Mouse (Mus musculus) MEL (cell line): ENCODE data around the gene Nhsl2. TPM values are rescaled to one million over a fixed set of nuclear protein-coding genes. Genes with fewer than 3 reads are reported as not detected.

ENCODE experiments used
- DNase-seq: peaks from one replicate; pipeline ENCODE4 v3.0.0; 2011; ENCODE audit warnings: low read depth, low spot score
- H3K27ac ChIP-seq: 2 replicates; pipeline ENCODE4 v1.5.1; 2012; ENCODE audit warnings: low read depth, mild to moderate bottlenecking, control low read depth, low read length, moderate library complexity; ENCODE audit not compliant: control insufficient read depth
- H3K27me3 ChIP-seq, 2 experiments: fragments of 150-350 bp in 1 of 2; sonication (generic) in 1 of 2; 2 replicates each; pipeline ENCODE4 v1.6.1; 2012; ENCODE audit warnings: low read length in 2 of 2, mild to moderate bottlenecking in 2 of 2, improper control_type of control experiment in 1 of 2, moderate library complexity in 1 of 2; ENCODE audit not compliant: insufficient read depth in 2 of 2, control insufficient read depth in 1 of 2
- H3K36me3 ChIP-seq, 2 experiments: 2 replicates each; pipeline ENCODE4 v1.6.1; 2012 to 2014; ENCODE audit warnings: low read length in 2 of 2, improper control_type of control experiment in 1 of 2, inconsistent platforms in 1 of 2, mild to moderate bottlenecking in 1 of 2; ENCODE audit not compliant: insufficient read depth in 2 of 2, control insufficient read depth in 1 of 2
- H3K4me1 ChIP-seq, 2 experiments: fragments of 150-350 bp in 1 of 2; sonication (generic) in 1 of 2; 2 replicates each; pipeline ENCODE4 v1.6.1; 2012; ENCODE audit warnings: low read length in 2 of 2, improper control_type of control experiment in 1 of 2, mild to moderate bottlenecking in 1 of 2; ENCODE audit not compliant: insufficient read depth in 2 of 2, control insufficient read depth in 1 of 2
- H3K4me3 ChIP-seq, 2 experiments: fragments of 150-350 bp in 1 of 2; sonication (generic) in 1 of 2; 2 replicates each; pipeline ENCODE4 v1.5.1; 2012; ENCODE audit warnings: low read depth in 2 of 2, low read length in 2 of 2, mild to moderate bottlenecking in 2 of 2, moderate library complexity in 2 of 2, control low read depth in 1 of 2, improper control_type of control experiment in 1 of 2; ENCODE audit not compliant: control insufficient read depth in 1 of 2, insufficient read depth in 1 of 2
- H3K79me2 ChIP-seq: 2 replicates; pipeline ENCODE4 v1.6.1; 2012; ENCODE audit warnings: mild to moderate bottlenecking, low read length, moderate library complexity; ENCODE audit not compliant: control insufficient read depth, poor library complexity, insufficient read depth
- H3K9ac ChIP-seq: 2 replicates; pipeline ENCODE4 v1.6.1; 2012; ENCODE audit warnings: low read depth, mild to moderate bottlenecking, control low read depth, low read length, moderate library complexity; ENCODE audit not compliant: control insufficient read depth, poor library complexity, severe bottlenecking
- H3K9me3 ChIP-seq: fragments of 150-350 bp; sonication (generic); replicated peaks from 2 replicates; pipeline ENCODE4 v1.6.1; 2012; ENCODE audit warnings: mild to moderate bottlenecking, low read length, improper control_type of control experiment, moderate library complexity; ENCODE audit not compliant: insufficient read depth
- BHLHE40 ChIP-seq: IDR thresholded peaks from 2 replicates; pipeline ENCODE4 v1.6.1; 2012; ENCODE audit warnings: low read depth, mild to moderate bottlenecking, inconsistent platforms, low read length, improper control_type of control experiment, borderline replicate concordance
- CHD2 ChIP-seq: IDR thresholded peaks from 2 replicates; pipeline ENCODE4 v1.6.1; 2011; ENCODE audit warnings: low read length, improper control_type of control experiment
- ELF1 ChIP-seq: IDR thresholded peaks from 2 replicates; pipeline ENCODE4 v1.6.1; 2014; ENCODE audit warnings: low read depth, mild to moderate bottlenecking, inconsistent platforms, low read length, improper control_type of control experiment, moderate library complexity
- EP300 ChIP-seq, 2 experiments: IDR thresholded peaks; 2 replicates each; pipeline ENCODE4 v1.6.1; 2011; ENCODE audit warnings: improper control_type of control experiment in 2 of 2, low read length in 2 of 2, low read depth in 1 of 2, mild to moderate bottlenecking in 1 of 2
- ETS1 ChIP-seq: IDR thresholded peaks from 2 replicates; pipeline ENCODE4 v1.6.1; 2012; ENCODE audit warnings: low read depth, mild to moderate bottlenecking, inconsistent platforms, low read length, improper control_type of control experiment, moderate library complexity
- JUND ChIP-seq: IDR thresholded peaks from 2 replicates; pipeline ENCODE4 v1.6.1; 2011; ENCODE audit warnings: low read depth, mild to moderate bottlenecking, improper control_type of control experiment, low read length
- KAT2A ChIP-seq: conservative IDR thresholded peaks from 2 replicates; pipeline ENCODE4 v1.6.1; 2012; ENCODE audit warnings: low read depth, low read length, improper control_type of control experiment, inconsistent platforms
- MAZ ChIP-seq: IDR thresholded peaks from 2 replicates; pipeline ENCODE4 v1.6.1; 2012; ENCODE audit warnings: low read depth, mild to moderate bottlenecking, inconsistent platforms, low read length, improper control_type of control experiment
- MEF2A ChIP-seq: IDR thresholded peaks from 2 replicates; pipeline ENCODE4 v1.6.1; 2014; ENCODE audit warnings: low read depth, mild to moderate bottlenecking, inconsistent platforms, low read length, improper control_type of control experiment; ENCODE audit not compliant: poor library complexity, insufficient replicate concordance, severe bottlenecking; ENCODE audit errors: extremely low read depth
- MYB ChIP-seq: IDR thresholded peaks from 2 replicates; pipeline ENCODE4 v1.6.1; 2011; ENCODE audit warnings: mild to moderate bottlenecking, low read depth, low read length, improper control_type of control experiment
- MYC ChIP-seq: IDR thresholded peaks from 2 replicates; pipeline ENCODE4 v1.6.1; 2011; ENCODE audit warnings: low read depth, mild to moderate bottlenecking, low read length, improper control_type of control experiment, moderate library complexity
- NRF1 ChIP-seq: IDR thresholded peaks from 2 replicates; pipeline ENCODE4 v1.6.1; 2014; ENCODE audit warnings: low read depth, mild to moderate bottlenecking, inconsistent platforms, low read length, improper control_type of control experiment, moderate library complexity; ENCODE audit not compliant: poor library complexity, insufficient read depth, severe bottlenecking
- POLR2A ChIP-seq, 2 experiments: IDR thresholded peaks; 2 replicates each; pipeline ENCODE4 v1.6.1; 2011 to 2012; ENCODE audit warnings: low read length in 2 of 2, mild to moderate bottlenecking in 2 of 2, control low read depth in 1 of 2, improper control_type of control experiment in 1 of 2, low read depth in 1 of 2, moderate library complexity in 1 of 2; ENCODE audit not compliant: control insufficient read depth in 1 of 2, insufficient read depth in 1 of 2, poor library complexity in 1 of 2
- POLR2AphosphoS2 ChIP-seq: IDR thresholded peaks from 2 replicates; pipeline ENCODE4 v1.6.1; 2011; ENCODE audit warnings: low read length, improper control_type of control experiment
- SIN3A ChIP-seq: IDR thresholded peaks from 2 replicates; pipeline ENCODE4 v1.6.1; 2012; ENCODE audit warnings: low read length, improper control_type of control experiment, inconsistent platforms
- TBP ChIP-seq: IDR thresholded peaks from 2 replicates; pipeline ENCODE4 v1.8.0; 2011; ENCODE audit warnings: low read depth, low read length, improper control_type of control experiment
- ZC3H11A ChIP-seq: IDR thresholded peaks from 2 replicates; pipeline ENCODE4 v1.6.1; 2012; ENCODE audit warnings: low read depth, mild to moderate bottlenecking, inconsistent platforms, low read length, improper control_type of control experiment
- ZKSCAN1 ChIP-seq: IDR thresholded peaks from 2 replicates; pipeline ENCODE4 v1.6.1; 2012; ENCODE audit warnings: low read depth, mild to moderate bottlenecking, inconsistent platforms, low read length, improper control_type of control experiment, moderate library complexity
- ZMIZ1 ChIP-seq: IDR thresholded peaks from 2 replicates; pipeline ENCODE4 v1.6.1; 2012; ENCODE audit warnings: low read depth, mild to moderate bottlenecking, inconsistent platforms, low read length, improper control_type of control experiment, moderate library complexity
- ZNF384 ChIP-seq: IDR thresholded peaks from 2 replicates; pipeline ENCODE4 v1.6.1; 2012; ENCODE audit warnings: low read depth, mild to moderate bottlenecking, inconsistent platforms, low read length, improper control_type of control experiment
- polyA plus RNA-seq, 2 experiments: library from polyadenylated mRNA; stranded (reverse) in 1 of 2; unstranded in 1 of 2; fragments of >175 nt in 1 of 2; fragments of >200 nt in 1 of 2; gene quantifications; 2 replicates each; pipeline versions ENCODE4 v1.2.1 to v1.2.4; 2012; ENCODE audit warnings: low replicate concordance in 2 of 2, low read depth in 1 of 2; ENCODE audit not compliant: insufficient read length in 2 of 2, insufficient read depth in 1 of 2, missing spikeins in 1 of 2
- total RNA-seq: library from RNA; depleted of rRNA; stranded (reverse); fragments of 300-350 nt; gene quantifications from 2 replicates; pipeline ENCODE4 v1.2.3, GENCODE M21; 2012

Nhsl2 gene
- total and polyA plus RNA-seq, 3 experiments: 0.01 to 0.23 TPM; not detected in 1

DNA sequence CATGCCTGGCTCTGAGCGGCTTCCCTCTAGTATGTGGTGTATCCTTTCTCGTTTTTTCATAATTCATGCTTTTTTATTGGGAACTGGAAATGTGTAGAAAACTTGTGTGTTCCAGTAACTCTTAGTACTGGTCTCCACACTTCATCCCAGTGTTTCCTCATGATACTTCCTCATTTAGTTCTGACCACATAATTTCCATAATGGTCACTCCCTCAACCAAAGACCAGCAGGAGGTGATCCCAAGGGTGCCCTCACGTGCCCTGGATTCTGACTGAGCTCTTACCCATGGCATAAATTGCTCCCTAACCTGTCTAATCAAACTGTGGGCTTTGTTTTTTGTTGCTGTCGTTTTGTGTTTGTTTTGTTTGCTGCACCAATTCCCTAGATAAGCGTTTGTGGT lies 58.1 kb downstream of the Nhsl2 start:
- Histone ChIP-seq H3K79me2 (no peaks in the 10 kb centered on the region), H3K4me1 (no peaks in the 10 kb centered on the region), H3K27ac (no peak overlapping the region), H3K9ac (no peak overlapping the region), H3K9me3 (no peaks in the 10 kb centered on the region), H3K36me3 (no peaks in the 10 kb centered on the region), H3K27me3 (no peaks in the 10 kb centered on the region; a peak in 1 of 4 replicates), H3K4me3 (no peak overlapping the region)
- no peak for DNase-seq
- TF ChIP-seq TBP (no peak), MAZ (no peak), BHLHE40 (no peak), ZKSCAN1 (no peak), POLR2AphosphoS2 (no peak), SIN3A (no peak), EP300 (IDR thresholded peaks at IDR 0.05; ENCODE audit: low read depth in 1 of 2, low read length in 2 of 2) (no peak), KAT2A (no peak), ETS1 (no peak), ZNF384 (no peak), NRF1 (no peak), ZMIZ1 (no peak), ELF1 (no peak), ZC3H11A (no peak), MYB (no peak), MEF2A (no peak), POLR2A (IDR thresholded peaks at IDR 0.05; ENCODE audit: control insufficient read depth in 1 of 2, insufficient read depth in 1 of 2, low read depth in 1 of 2, low read length in 2 of 2, poor library complexity in 1 of 2) (no peak)

DNA sequence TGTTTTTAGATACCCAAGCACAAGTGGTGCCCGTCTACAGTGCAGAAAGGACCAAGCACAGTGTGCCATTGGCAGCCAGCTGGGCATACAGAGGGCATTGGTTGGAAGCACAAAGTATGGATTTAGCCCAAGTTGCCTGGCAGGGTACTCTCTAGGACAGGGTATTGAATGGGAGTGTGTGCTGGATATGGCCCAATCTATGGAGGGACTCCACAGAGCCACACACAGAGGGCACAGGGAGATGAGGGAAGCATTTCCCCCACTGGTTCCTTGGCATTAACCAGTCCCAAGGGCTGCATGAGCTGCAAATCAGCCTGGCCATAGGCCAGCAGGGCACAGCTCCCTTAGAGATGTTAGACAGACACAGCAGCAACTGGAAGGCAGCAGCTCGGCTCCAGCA lies 79.9 kb downstream of the Nhsl2 start:
- TF ChIP-seq MYC (no peak), CHD2 (no peak), ZMIZ1 (no peak), EP300 (IDR thresholded peaks at IDR 0.05; ENCODE audit: low read depth in 1 of 2, low read length in 2 of 2) (no peak), TBP (no peak), JUND (no peak)
- DNase-seq: no peak
- Histone ChIP-seq H3K27ac (no peak overlapping the region), H3K27me3 (no peaks in the 10 kb centered on the region), H3K4me3 (no peak overlapping the region), H3K79me2 (no peaks in the 10 kb centered on the region), H3K4me1 (no peaks in the 10 kb centered on the region), H3K9me3 (no peaks in the 10 kb centered on the region), H3K36me3 (no peaks in the 10 kb centered on the region), H3K9ac (no peak overlapping the region)
